Mouse (Mus musculus): ENCODE measurements around the gene Trcg1. TPM values are rescaled to one million over a fixed set of nuclear protein-coding genes. Genes with fewer than 3 reads are reported as not detected.
"Not testable (repeated sequence)": the region's sequence is repeated elsewhere in the genome, so short reads cannot be mapped to it uniquely, and the experiment has no call there.

The Trcg1 gene
- not detected for total RNA-seq (2021)
- long read RNA-seq, experiment 1: 0 reads
- long read RNA-seq, experiment 2: 0 reads

GRCm38 (mm10) chr9:57236256-57236655 lies at the start of gene Trcg1:
TSS of gene Trcg1 (plus strand) at chr9:57236556.
- H3K4me3 ChIP-seq: no peak within 1 kb of the TSS
- intact Hi-C loops (cut with DNase I): no loop called here
- DNase-seq (ENCODE audit: extremely low spot score in 1 of 2, low spot score in 2 of 2): no peak
- no peak for TF ChIP-seq CTCF (IDR thresholded peaks at IDR 0.05)
- no peak within 1 kb of the TSS for H3K27ac ChIP-seq

- no peak for TF ChIP-seq CTCF (IDR thresholded peaks at IDR 0.05)
- H3K4me3 ChIP-seq: no peak overlapping the region
- no peak for DNase-seq (ENCODE audit: extremely low spot score in 1 of 2, low spot score in 2 of 2)
- H3K27ac ChIP-seq: no peak overlapping the region
- intact Hi-C loops (cut with DNase I): no loop called here
These were observed 39.6 kb upstream of the Trcg1 start for GRCm38 (mm10) chr9:57196708-57197107.

GRCm38 (mm10) chr9:57197414-57197813 lies 38.9 kb upstream of the Trcg1 start:
- no peak for DNase-seq (ENCODE audit: extremely low spot score in 1 of 2, low spot score in 2 of 2)
- TF ChIP-seq CTCF (IDR thresholded peaks at IDR 0.05): no peak
- intact Hi-C loops (cut with DNase I): no loop called here
- no peak overlapping the region for H3K4me3 ChIP-seq
- H3K27ac ChIP-seq: no peak overlapping the region

GRCm38 (mm10) chr9:57202981-57203380 lies 33.4 kb upstream of the Trcg1 start:
- no peak overlapping the region for H3K27ac ChIP-seq
- no peak for DNase-seq (ENCODE audit: extremely low spot score in 1 of 2, low spot score in 2 of 2)
- H3K4me3 ChIP-seq: no peak overlapping the region
- no peak for TF ChIP-seq CTCF (IDR thresholded peaks at IDR 0.05)
- intact Hi-C loops (cut with DNase I): no loop called here

- H3K4me3 ChIP-seq; H3K27ac ChIP-seq; DNase-seq (ENCODE audit: extremely low spot score in 1 of 2, low spot score in 2 of 2); intact Hi-C loops (cut with DNase I): not testable (repeated sequence)
These were observed 32.8 kb upstream of the Trcg1 start for GRCm38 (mm10) chr9:57203571-57203970.

- no peak for TF ChIP-seq CTCF (IDR thresholded peaks at IDR 0.05)
- intact Hi-C loops (cut with DNase I): no loop called here
- H3K27ac ChIP-seq: no peak overlapping the region
- H3K4me3 ChIP-seq: no peak overlapping the region
- DNase-seq (ENCODE audit: extremely low spot score in 1 of 2, low spot score in 2 of 2): no peak
These were observed 29.5 kb upstream of the Trcg1 start for GRCm38 (mm10) chr9:57206896-57207295.

- DNase-seq (ENCODE audit: extremely low spot score in 1 of 2, low spot score in 2 of 2): no peak
- Histone ChIP-seq H3K27ac (no peak overlapping the region), H3K4me3 (no peak overlapping the region)
- peak; percentile 78 for TF ChIP-seq CTCF (IDR thresholded peaks at IDR 0.05)
- intact Hi-C loops (cut with DNase I): loop anchor here (1.0 to 2.0 kb wide), 2 partner anchors 47 to 224 kb away; no protein-coding TSS in a partner anchor
These were observed 27.0 kb upstream of the Trcg1 start for GRCm38 (mm10) chr9:57209316-57209715.

GRCm38 (mm10) chr9:57212448-57213222 lies 23.7 kb upstream of the Trcg1 start:
- TF ChIP-seq CTCF (IDR thresholded peaks at IDR 0.05): no peak
- intact Hi-C loops (cut with DNase I): loop anchor here (10.0 kb wide), 1 partner anchor 158 kb away; no protein-coding TSS in a partner anchor
- H3K27ac ChIP-seq: no peak overlapping the region
- no peak for DNase-seq (ENCODE audit: extremely low spot score in 1 of 2, low spot score in 2 of 2)
- H3K4me3 ChIP-seq: no peak overlapping the region

- TF ChIP-seq CTCF (IDR thresholded peaks at IDR 0.05): no peak
- DNase-seq (ENCODE audit: extremely low spot score in 1 of 2, low spot score in 2 of 2): no peak
- intact Hi-C loops (cut with DNase I): loop anchor here (10.0 kb wide), 1 partner anchor 160 kb away; no protein-coding TSS in a partner anchor
- Histone ChIP-seq H3K27ac (no peak overlapping the region), H3K4me3 (no peak overlapping the region)
These were observed 21.9 kb upstream of the Trcg1 start for GRCm38 (mm10) chr9:57214500-57214899.

GRCm38 (mm10) chr9:57217220-57217619 lies 19.1 kb upstream of the Trcg1 start:
- Histone ChIP-seq H3K4me3 (no peak overlapping the region), H3K27ac (no peak overlapping the region)
- DNase-seq (ENCODE audit: extremely low spot score in 1 of 2, low spot score in 2 of 2): no peak
- intact Hi-C loops (cut with DNase I): loop anchor here (10.0 kb wide), 1 partner anchor 162 kb away; no protein-coding TSS in a partner anchor
- no peak for TF ChIP-seq CTCF (IDR thresholded peaks at IDR 0.05)

- Histone ChIP-seq H3K27ac (no peak overlapping the region), H3K4me3 (no peak overlapping the region)
- intact Hi-C loops (cut with DNase I): loop anchor here (10.0 kb wide), 1 partner anchor 164 kb away; no protein-coding TSS in a partner anchor
- no peak for TF ChIP-seq CTCF (IDR thresholded peaks at IDR 0.05)
- DNase-seq (ENCODE audit: extremely low spot score in 1 of 2, low spot score in 2 of 2): no peak
These were observed 17.6 kb upstream of the Trcg1 start for GRCm38 (mm10) chr9:57218776-57219175.

GRCm38 (mm10) chr9:57219511-57219910 lies 16.8 kb upstream of the Trcg1 start:
- Histone ChIP-seq H3K27ac (no peak overlapping the region), H3K4me3 (no peak overlapping the region)
- intact Hi-C loops (cut with DNase I): loop anchor here (10.0 kb wide), 1 partner anchor 165 kb away; no protein-coding TSS in a partner anchor
- DNase-seq (ENCODE audit: extremely low spot score in 1 of 2, low spot score in 2 of 2): no peak
- no peak for TF ChIP-seq CTCF (IDR thresholded peaks at IDR 0.05)

Data from left cerebral cortex, adult 2 months (tissue).